Mouse (Mus musculus) C2C12 (cell line): ENCODE results near the gene Gm45837.

ENCODE experiments used
- CTCF ChIP-seq: IDR thresholded peaks from one replicate; pipeline ENCODE4 v1.5.1; 2011; ENCODE audit not compliant: control insufficient read depth, insufficient read depth, insufficient read length
- MYOD1 ChIP-seq: IDR thresholded peaks from one replicate; pipeline ENCODE4 v1.6.1; 2011; ENCODE audit warnings: low read depth; ENCODE audit not compliant: control insufficient read depth, insufficient read length

GRCm38 (mm10) chr7:101477200-101477599 is 66.5 kb downstream of the Gm45837 start:
- no peak for TF ChIP-seq CTCF
- no peak for TF ChIP-seq MYOD1
